Mouse (Mus musculus): ENCODE measurements around the gene Bysl.
A peak's percentile ranks its signal among the peaks of the same experiment; 100 is the strongest.

DNA sequence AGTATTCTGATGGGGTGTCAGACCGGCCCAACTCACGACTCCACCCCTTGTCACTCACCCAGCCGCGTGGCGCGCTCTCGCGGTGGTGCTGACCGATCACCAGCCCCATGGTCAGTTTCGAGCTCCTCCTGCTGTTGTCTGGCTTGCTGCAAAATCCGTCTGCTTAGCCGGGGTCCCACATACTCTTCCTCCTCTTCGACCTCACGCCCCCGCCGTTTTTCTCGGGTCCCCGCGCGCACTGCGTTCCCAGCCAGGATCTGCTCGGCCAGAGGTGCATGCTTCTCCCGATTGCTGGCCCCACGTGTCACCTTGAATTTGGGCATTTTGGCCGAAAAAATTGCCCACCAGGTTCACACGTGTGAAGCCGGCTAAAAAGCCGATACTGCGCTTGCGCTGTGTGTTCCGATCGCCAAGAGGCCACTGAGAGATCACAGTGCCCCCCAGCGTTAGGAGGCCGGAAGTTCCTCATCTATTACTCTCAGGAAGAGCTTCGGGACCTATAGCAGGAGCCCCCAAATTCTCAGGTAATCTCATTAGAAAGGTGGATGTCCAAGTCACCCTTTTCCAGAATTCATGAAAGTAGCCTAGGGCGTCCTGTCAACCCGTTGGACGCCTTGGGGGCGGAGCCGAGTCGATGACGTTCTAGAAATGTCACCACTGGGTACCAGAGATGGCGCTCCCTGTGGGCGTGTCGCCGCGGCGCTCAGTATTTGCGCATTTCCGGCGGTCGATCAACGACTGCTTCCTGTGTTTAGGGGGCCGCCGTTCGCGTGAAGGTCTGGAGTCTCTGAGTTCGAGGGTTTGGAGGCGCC lies at the start of gene Bysl, which contains the start of the genes Med20 and Gm20517:
- peak; percentile 83 for TF ChIP-seq CTCF (IDR thresholded peaks at IDR 0.05; ENCODE audit: low read depth)
- peak; percentile 56; the same call in 1 of the 2 replicates for TF ChIP-seq EP300 (IDR thresholded peaks at IDR 0.05; ENCODE audit: low read depth)
